Mouse (Mus musculus) CD4-positive, CD25-positive, alpha-beta regulatory T cell, adult 4 months (primary cell): ENCODE data around the gene Cdk13. TPM values are rescaled to one million over a fixed set of nuclear protein-coding genes. Genes with fewer than 3 reads are reported as not detected.

ENCODE experiments used
- polyA plus RNA-seq, 2 experiments: library from polyadenylated mRNA; unstranded; fragments of 100-300 nt; shearing (Covaris generic); gene quantifications; one replicate each; pipeline ENCODE4 v1.2.1; 2017

The Cdk13 gene
- polyA plus RNA-seq, 2 experiments from 2014 or later: 26.7 to 28.0 TPM

Other genes with a start within 250 kb of the Cdk13 start
- gene Mplkip, start 109.9 kb downstream of the Cdk13 start, polyA plus RNA-seq: 10 to 100 TPM; 11.5 to 20.3 TPM
- gene Sugct, start 109.5 kb downstream of the Cdk13 start, polyA plus RNA-seq: 1 to 10 TPM in 1 of 2 experiments, not detected in 1; 1.1 TPM
- 1 to 10 TPM; 3.8 to 5.1 TPM for gene Rala, start 139.1 kb upstream of the Cdk13 start, polyA plus RNA-seq
- gene Yae1d1, start 188.3 kb upstream of the Cdk13 start, polyA plus RNA-seq: 10 to 100 TPM; 17.3 to 18.7 TPM